Mouse (Mus musculus): ENCODE data around the gene Thada.

DNA sequence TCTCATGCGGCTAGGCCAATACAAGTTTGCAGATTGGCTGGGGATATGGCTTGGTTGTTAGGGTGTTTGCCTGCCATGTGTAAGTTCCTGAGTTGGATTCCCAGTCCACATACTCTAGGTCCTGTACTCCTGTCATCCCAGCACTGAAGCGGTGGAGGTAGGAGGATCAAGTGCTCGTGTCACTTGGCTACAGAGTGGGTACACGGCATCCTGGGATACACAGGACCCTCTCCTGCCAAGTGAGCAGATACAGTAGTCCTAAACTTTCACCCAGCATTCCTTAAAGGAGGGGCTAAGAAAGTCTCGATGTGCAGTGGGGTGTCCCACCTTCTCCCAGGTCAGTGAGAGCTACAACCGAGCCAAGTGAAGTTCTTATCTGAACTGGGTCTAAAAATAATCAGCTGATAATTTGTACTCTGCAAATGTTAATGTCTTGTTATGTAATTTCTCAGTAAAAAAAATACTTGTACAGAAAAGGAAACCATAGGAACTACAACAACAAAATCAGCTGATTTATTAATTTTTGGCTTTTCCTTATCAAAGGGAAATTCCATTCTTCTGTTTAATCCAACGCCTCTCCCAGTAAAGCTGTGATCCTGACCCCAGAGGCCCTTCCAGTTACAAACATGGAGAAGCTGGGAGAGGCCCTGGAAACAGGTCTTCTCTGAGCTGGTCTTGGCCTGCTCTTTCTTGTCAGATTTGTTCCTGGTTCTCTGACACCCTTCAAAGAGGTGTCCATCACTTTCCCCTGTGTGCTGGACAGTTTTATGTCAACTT, 229.0 kb downstream of the Thada start:
- TF ChIP-seq FLI1 (IDR thresholded peaks at IDR 0.05; ENCODE audit: low read length): no peak
- no peak for TF ChIP-seq GATA1 (IDR thresholded peaks at IDR 0.05; ENCODE audit: borderline replicate concordance, low read length)
